In genomic region chr4:83093941-83094340, GRCm38 (mm10) we compare ENCODE assay signal across 21 mouse cellular contexts. TPM values are rescaled to one million over a fixed set of nuclear protein-coding genes. Genes with fewer than 3 reads are reported as not detected.
DNase-seq lines count a peak whose midpoint lies in the region; ATAC-seq lines count a peak whose summit lies in the region.
"Had no signal": no experiment of that assay in that cellular context is flagged by ENCODE, and none has a peak within 500 bp of the region (broad histone marks: within the 10 kb centered on the region; RNA-seq: fewer than 3 reads in every experiment).

No protein-coding gene starts in this region.

- H3K4me3 ChIP-seq in hindbrain, embryonic 10.5 days, result no peak overlapping the region
- H3K4me3 ChIP-seq in hindbrain, embryonic 13.5 days, result no peak overlapping the region
- no peak overlapping the region for H3K4me3 ChIP-seq in midbrain, embryonic 12.5 days
- no peak overlapping the region for H3K4me3 ChIP-seq in midbrain, embryonic 16.5 days (ENCODE audit: low read depth, low read length)
- H3K4me3 ChIP-seq: embryonic facial prominence, embryonic 13.5 days; forebrain, embryonic 12.5 days; heart, adult 2 months; heart, embryonic 15.5 days had no signal

- no peak for ATAC-seq in hindbrain, embryonic 13.5 days (ENCODE audit: low FRiP score)
- ATAC-seq in midbrain, embryonic 12.5 days (ENCODE audit: low FRiP score, low read depth), result peak; percentile 74
- no peak for ATAC-seq in midbrain, embryonic 16.5 days
- ATAC-seq: activated CD4-positive, CD25-positive, alpha-beta regulatory T cell, adult 4 months; intestine, embryonic 16.5 days had no signal

- no peak overlapping the region for H3K9ac ChIP-seq in hindbrain, embryonic 13.5 days
- no peak overlapping the region for H3K9ac ChIP-seq in midbrain, embryonic 12.5 days (replicated peaks)
- H3K9ac ChIP-seq in midbrain, embryonic 16.5 days (ENCODE audit: low read depth, low read length), result no peak overlapping the region
- H3K9ac ChIP-seq: embryonic facial prominence, embryonic 13.5 days; forebrain, embryonic 12.5 days; heart, embryonic 15.5 days; hindbrain, embryonic 14.5 days had no signal

- peak overlapping the region; percentile 50; the same call in 1 of the 2 replicates for H3K27ac ChIP-seq in hindbrain, embryonic 10.5 days
- no peak overlapping the region for H3K27ac ChIP-seq in hindbrain, embryonic 13.5 days
- peak overlapping the region; percentile 35; the same call in 1 of the 2 replicates for H3K27ac ChIP-seq in midbrain, embryonic 12.5 days (replicated peaks)
- H3K27ac ChIP-seq in midbrain, embryonic 16.5 days (ENCODE audit: low read length), result no peak overlapping the region
- H3K27ac ChIP-seq: embryonic facial prominence, embryonic 13.5 days; forebrain, embryonic 12.5 days; heart, adult 2 months; heart, embryonic 15.5 days; hindbrain, embryonic 14.5 days had no signal

- H3K27me3 ChIP-seq in hindbrain, embryonic 10.5 days (ENCODE audit: insufficient read depth, poor library complexity, severe bottlenecking), result no peaks in the 10 kb centered on the region
- no peaks in the 10 kb centered on the region for H3K27me3 ChIP-seq in hindbrain, embryonic 13.5 days
- H3K27me3 ChIP-seq in midbrain, embryonic 12.5 days, result no peaks in the 10 kb centered on the region
- H3K27me3 ChIP-seq in midbrain, embryonic 16.5 days (ENCODE audit: control insufficient read depth, insufficient read depth, low read depth, low read length), result no peaks in the 10 kb centered on the region
- H3K27me3 ChIP-seq: embryonic facial prominence, embryonic 13.5 days; forebrain, embryonic 12.5 days; heart, embryonic 15.5 days had no signal

- no peak overlapping the region for H3K4me2 ChIP-seq in hindbrain, embryonic 13.5 days
- no peak overlapping the region for H3K4me2 ChIP-seq in midbrain, embryonic 12.5 days (replicated peaks)
- H3K4me2 ChIP-seq in midbrain, embryonic 16.5 days (ENCODE audit: low read length), result no peak overlapping the region
- H3K4me2 ChIP-seq: embryonic facial prominence, embryonic 13.5 days; forebrain, embryonic 12.5 days; heart, embryonic 11.5 days; heart, embryonic 15.5 days; hindbrain, embryonic 14.5 days had no signal

- DNase-seq in hindbrain, embryonic 10.5 days (ENCODE audit: low spot score), result peak; percentile 29
- DNase-seq in ZHBTc4 (ENCODE audit: low read depth, low spot score), result peak; percentile 66
- no peak for DNase-seq in urinary bladder, adult 2 months (ENCODE audit: low spot score)
- DNase-seq: adrenal gland, postnatal 14 days; cerebellum, adult 18-20 months; cerebellum, adult 9-11 months; cerebellum, postnatal 36 days; gastrocnemius, postnatal 10 days; heart, adult 2 months; heart, postnatal 14 days had no signal

- 30% methylated on average over 2 of the region's 2 CpGs for WGBS in hindbrain, embryonic 10.5 days
- WGBS in hindbrain, embryonic 13.5 days, result 36% methylated on average over 2 of the region's 2 CpGs
- 38% methylated on average over 2 of the region's 2 CpGs for WGBS in midbrain, embryonic 12.5 days
- WGBS in midbrain, embryonic 16.5 days, result 18% methylated on average over 2 of the region's 2 CpGs

- no peaks in the 10 kb centered on the region for H3K9me3 ChIP-seq in hindbrain, embryonic 10.5 days
- H3K9me3 ChIP-seq in hindbrain, embryonic 13.5 days, result no peaks in the 10 kb centered on the region
- H3K9me3 ChIP-seq in midbrain, embryonic 12.5 days, result no peaks in the 10 kb centered on the region
- no peaks in the 10 kb centered on the region for H3K9me3 ChIP-seq in midbrain, embryonic 16.5 days (replicated peaks; ENCODE audit: control insufficient read depth, low read length, poor library complexity, severe bottlenecking)
- H3K9me3 ChIP-seq: embryonic facial prominence, embryonic 13.5 days; forebrain, embryonic 12.5 days; heart, embryonic 15.5 days had no signal

- peaks cover 39% of the 10 kb centered on the region for H3K4me1 ChIP-seq in hindbrain, embryonic 10.5 days (replicated peaks)
- H3K4me1 ChIP-seq in hindbrain, embryonic 13.5 days (replicated peaks), result peaks cover 3% of the 10 kb centered on the region; the same call in 1 of the 2 replicates
- H3K4me1 ChIP-seq in midbrain, embryonic 12.5 days, result 0 out of 2 replicates have a peak, but pooled peaks cover 6% of the 10 kb centered on the region
- H3K4me1 ChIP-seq in midbrain, embryonic 16.5 days (ENCODE audit: control insufficient read depth, insufficient read depth, low read length), result no peaks in the 10 kb centered on the region

- H3K36me3 ChIP-seq in hindbrain, embryonic 10.5 days, result no peaks in the 10 kb centered on the region
- no peaks in the 10 kb centered on the region for H3K36me3 ChIP-seq in hindbrain, embryonic 13.5 days
- H3K36me3 ChIP-seq in midbrain, embryonic 12.5 days, result no peaks in the 10 kb centered on the region
- H3K36me3 ChIP-seq in midbrain, embryonic 16.5 days (ENCODE audit: control insufficient read depth, insufficient read depth, low read length), result no peaks in the 10 kb centered on the region
- H3K36me3 ChIP-seq: embryonic facial prominence, embryonic 13.5 days; forebrain, embryonic 12.5 days; G1E; heart, embryonic 15.5 days had no signal

RNA-seq across cellular contexts. Expression of gene Frem1, which starts 41.8 kb away (rescaled TPM):
- polyA plus RNA-seq in hindbrain, embryonic 10.5 days (2016; fragmentation: Nextera tagmentation; extraction: Ambion mirVana), result 5.5 and 5.7 TPM in 2 replicates
- 2.6 and 3.4 TPM in 2 replicates for polyA plus RNA-seq in hindbrain, embryonic 13.5 days (2015; fragmentation: Nextera tagmentation; extraction: Ambion mirVana)
- polyA plus RNA-seq in midbrain, embryonic 12.5 days (2016; fragmentation: Nextera tagmentation; extraction: Ambion mirVana), result 5.0 and 7.4 TPM in 2 replicates
- polyA plus RNA-seq in midbrain, embryonic 16.5 days (2015; fragmentation: Nextera tagmentation; extraction: Ambion mirVana), result 1.4 and 1.6 TPM in 2 replicates
- 5.7 TPM in 2 replicates for polyA plus RNA-seq in urinary bladder, adult 2 months (2012; rRNA removed)
- polyA plus RNA-seq: activated CD4-positive, CD25-positive, alpha-beta regulatory T cell, adult 4 months had no signal

Comparison
In these comparisons a context has a peak if more than half of its experiments do, and no peak if none do; other contexts are left out.
1. H3K27ac ChIP-seq: peak in hindbrain, embryonic 10.5 days (single experiment) and midbrain, embryonic 12.5 days (single experiment); none in hindbrain, embryonic 13.5 days (single experiment) and midbrain, embryonic 16.5 days (single experiment).